Mouse (Mus musculus) ES-Bruce4 (cell line): ENCODE data around the gene Olfr1013.

ENCODE experiments used
- CTCF ChIP-seq: IDR thresholded peaks from one replicate; pipeline ENCODE4 v1.8.1; 2011; ENCODE audit warnings: low read depth, low read length
- EP300 ChIP-seq: IDR thresholded peaks from 2 replicates; pipeline ENCODE4 v1.6.1; 2011; ENCODE audit warnings: low read depth, low read length; ENCODE audit not compliant: insufficient read depth

DNA sequence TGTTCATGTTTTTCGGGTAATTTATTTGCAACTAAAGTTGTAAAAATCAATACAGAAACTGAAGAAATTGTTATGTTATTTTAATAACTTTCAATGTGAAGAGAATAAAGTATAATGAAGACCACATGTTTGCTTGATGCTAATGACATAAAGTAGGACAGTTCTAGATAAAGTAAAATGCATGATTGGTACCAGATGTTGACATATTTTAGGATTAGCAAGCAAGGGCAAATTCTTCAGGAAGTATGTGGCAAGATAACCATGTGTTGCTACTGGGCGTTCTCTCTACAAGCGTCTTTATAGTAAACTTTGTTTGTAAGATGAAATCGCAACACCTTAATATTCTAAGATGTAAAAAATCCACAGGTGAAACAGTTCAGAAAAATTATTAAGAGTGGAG, 37.6 kb downstream of the Olfr1013 start:
- TF ChIP-seq EP300: no peak
- TF ChIP-seq CTCF: no peak
